Mouse (Mus musculus): ENCODE measurements around the gene Sfxn2.
A peak's percentile ranks its signal among the peaks of the same experiment; 100 is the strongest.

The Sfxn2 gene

GRCm38 (mm10) chr19:46599375-46600256 is 26.5 kb downstream of the Sfxn2 start:
- no peak for DNase-seq (ENCODE audit: low spot score in 2 of 2)

DNA sequence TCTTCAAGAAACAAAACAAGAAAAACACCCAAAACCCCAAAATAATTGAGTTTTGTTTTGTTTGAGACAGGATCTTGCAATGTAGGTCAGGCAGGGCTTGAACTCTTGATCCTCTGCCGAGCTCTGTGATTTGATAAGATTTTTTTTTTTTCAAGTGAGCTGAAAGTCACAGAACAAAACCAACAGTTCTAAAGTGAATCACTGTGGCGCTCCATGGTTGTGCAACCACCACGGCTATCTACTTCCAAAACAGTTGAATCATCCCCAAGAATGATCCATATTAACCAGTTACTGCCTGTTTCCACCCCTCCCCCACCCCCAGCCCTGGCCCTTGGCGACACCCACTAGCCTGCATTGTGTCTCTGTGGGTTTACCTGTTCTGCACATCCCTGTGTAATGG is 27.2 kb downstream of the Sfxn2 start:
- no peak for DNase-seq (ENCODE audit: low spot score in 2 of 2)

- peak in 1 of 2 experiments; percentile 19 for DNase-seq (ENCODE audit: low spot score in 2 of 2)
Observed at GRCm38 (mm10) chr19:46601491-46601890, 28.3 kb downstream of the Sfxn2 start.

DNA sequence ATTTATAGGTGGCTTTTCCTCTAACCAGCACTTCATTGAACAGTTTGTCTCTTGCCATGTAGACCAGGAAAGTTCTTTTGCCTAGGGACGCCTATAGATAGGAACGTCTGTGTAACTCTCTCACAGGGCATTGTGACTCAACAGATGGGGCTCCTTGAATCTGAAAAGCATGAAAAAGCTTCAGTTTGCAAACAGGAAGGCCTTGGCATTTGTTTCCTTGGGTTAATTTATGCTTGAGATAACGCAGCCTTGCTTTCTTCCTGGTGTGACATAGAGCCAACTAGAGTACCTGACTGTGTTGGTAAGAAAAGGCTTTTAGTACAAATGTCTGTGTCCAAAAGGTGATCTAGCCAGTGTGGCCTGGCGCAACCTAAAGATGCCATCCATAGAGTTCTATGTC is 29.2 kb downstream of the Sfxn2 start:
- DNase-seq (ENCODE audit: low spot score in 2 of 2) = no peak

DNA sequence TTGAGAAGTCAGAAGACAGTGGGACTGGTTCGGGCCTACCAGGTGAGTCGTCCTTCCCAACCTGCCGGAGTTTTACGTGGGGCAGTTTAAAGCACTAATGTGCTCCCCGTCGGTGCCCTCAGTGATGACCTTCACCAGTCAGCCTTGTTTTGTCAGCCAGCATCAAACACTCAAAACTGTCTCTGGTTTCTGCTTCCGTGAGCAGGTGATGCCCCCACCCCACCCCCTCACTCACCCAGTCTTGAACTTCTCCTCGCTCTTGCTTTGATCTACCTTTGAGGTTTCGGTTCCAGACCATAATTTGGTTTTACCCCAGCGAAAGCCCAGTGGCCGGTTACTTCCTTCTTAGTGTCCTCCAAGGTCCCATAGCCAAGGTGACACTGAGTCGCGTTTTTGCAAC is 33.6 kb downstream of the Sfxn2 start:
- peak; percentile 48 to 50 for DNase-seq (ENCODE audit: low spot score in 2 of 2)

DNA sequence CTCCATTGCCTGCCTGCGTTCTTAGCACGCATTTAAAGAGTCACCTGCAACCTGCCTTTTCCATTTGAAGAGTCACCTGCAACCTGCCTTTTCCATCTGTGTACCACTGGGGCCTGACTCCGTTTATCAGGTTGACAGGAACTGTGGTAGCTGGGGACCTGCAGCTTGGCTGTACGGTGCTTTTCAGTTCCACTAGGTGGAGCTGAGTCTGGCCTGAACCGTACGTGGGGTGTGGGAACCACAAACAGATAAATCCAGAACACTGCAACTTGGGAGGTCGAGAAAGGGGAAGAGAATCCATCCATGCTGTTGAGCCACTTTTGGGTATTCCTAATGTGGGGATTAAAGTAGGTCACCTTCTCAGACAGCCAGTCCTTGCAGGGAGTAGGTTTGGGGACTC is 34.3 kb downstream of the Sfxn2 start:
- peak; percentile 34 to 43 for DNase-seq (ENCODE audit: low spot score in 2 of 2)

DNA sequence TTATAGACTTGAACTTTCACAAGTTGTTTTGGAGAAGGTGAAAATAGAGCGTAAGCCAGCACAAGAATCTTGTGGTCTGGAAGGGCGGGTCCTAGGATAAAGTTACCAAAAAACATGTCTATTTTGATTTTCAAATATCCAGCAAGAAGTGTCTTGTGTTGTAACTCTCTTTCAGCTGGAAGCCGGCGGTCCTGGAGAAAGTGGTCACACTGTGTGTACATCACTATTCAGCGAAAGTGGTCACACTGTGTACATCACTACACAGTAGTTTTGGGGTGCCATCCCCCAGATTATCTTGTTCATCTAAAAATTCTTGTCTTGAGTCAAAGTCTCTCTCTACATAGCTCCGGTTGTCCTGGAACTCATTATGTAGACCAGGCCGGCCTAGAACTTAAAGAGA is 35.0 kb downstream of the Sfxn2 start:
- no peak for DNase-seq (ENCODE audit: low spot score in 2 of 2)

DNA sequence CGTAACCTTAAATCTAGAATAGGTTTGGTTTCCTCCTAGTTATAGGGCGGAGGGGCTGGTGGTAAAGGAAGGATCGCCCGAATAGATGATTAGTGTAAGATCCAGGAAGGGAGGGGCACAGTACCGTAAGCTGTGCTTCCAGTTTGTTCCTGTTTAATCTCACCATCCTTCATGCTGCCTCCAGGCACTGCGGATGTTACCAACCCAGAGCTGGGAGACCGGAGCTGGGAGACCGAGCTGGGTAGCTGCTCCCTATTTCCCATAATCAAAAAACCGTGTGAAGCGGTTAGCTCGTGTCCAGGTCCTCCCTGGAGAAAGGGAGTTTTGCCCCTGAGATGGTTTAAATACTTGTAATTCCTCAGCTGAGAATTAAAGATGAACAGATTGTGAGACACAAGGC is 43.2 kb downstream of the Sfxn2 start:
- no peak for DNase-seq (ENCODE audit: low spot score in 2 of 2)

- peak; percentile 47 to 53 for DNase-seq (ENCODE audit: low spot score in 2 of 2)
Observed at GRCm38 (mm10) chr19:46617361-46617760, 44.2 kb downstream of the Sfxn2 start.

- DNase-seq (ENCODE audit: low spot score in 2 of 2) = no peak
Observed at GRCm38 (mm10) chr19:46618322-46618721, 45.2 kb downstream of the Sfxn2 start.

DNA sequence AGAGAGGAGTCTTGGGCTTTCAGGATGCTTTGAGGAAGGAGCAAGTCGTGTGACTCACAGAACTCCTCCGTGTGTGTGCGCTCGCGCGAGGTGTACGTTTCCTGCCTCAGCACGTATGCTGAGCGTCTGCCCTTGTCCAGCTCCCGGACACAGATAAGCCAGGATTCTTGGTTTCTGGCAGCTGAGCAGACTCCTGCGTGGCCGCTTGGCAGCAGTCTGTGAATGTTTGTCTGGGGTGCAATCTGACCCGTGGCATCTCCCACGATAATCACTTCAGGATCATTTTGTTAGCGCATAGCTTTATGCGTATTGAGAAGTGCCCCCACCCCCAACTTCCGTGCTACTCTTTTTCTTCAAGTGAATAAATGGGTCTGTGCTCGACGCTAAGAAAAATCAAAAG is 45.8 kb downstream of the Sfxn2 start:
- DNase-seq (ENCODE audit: low spot score in 2 of 2) = no peak

DNA sequence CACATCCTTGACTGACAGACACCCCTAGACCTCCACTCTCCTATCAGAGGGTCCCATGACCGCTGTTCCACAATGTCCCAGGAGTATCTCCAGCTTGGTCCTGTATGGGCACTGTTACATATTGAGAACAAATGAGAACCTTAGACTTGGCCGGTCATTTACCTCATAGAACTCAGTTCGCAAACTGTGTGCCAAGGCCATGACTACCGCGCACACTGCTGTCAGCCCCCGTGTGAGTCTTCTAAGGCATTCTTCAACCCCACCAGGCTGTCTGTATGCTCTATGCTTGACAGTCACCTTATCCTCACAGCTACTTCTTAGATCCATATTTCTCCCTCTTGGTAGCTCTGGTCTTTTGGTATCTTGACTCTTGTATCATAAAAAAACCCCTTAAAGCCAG is 46.4 kb downstream of the Sfxn2 start:
- DNase-seq (ENCODE audit: low spot score in 2 of 2) = no peak

- peak; percentile 70 to 82 for DNase-seq (ENCODE audit: low spot score in 2 of 2)
Observed at GRCm38 (mm10) chr19:46620016-46620808, 47.0 kb downstream of the Sfxn2 start.

DNA sequence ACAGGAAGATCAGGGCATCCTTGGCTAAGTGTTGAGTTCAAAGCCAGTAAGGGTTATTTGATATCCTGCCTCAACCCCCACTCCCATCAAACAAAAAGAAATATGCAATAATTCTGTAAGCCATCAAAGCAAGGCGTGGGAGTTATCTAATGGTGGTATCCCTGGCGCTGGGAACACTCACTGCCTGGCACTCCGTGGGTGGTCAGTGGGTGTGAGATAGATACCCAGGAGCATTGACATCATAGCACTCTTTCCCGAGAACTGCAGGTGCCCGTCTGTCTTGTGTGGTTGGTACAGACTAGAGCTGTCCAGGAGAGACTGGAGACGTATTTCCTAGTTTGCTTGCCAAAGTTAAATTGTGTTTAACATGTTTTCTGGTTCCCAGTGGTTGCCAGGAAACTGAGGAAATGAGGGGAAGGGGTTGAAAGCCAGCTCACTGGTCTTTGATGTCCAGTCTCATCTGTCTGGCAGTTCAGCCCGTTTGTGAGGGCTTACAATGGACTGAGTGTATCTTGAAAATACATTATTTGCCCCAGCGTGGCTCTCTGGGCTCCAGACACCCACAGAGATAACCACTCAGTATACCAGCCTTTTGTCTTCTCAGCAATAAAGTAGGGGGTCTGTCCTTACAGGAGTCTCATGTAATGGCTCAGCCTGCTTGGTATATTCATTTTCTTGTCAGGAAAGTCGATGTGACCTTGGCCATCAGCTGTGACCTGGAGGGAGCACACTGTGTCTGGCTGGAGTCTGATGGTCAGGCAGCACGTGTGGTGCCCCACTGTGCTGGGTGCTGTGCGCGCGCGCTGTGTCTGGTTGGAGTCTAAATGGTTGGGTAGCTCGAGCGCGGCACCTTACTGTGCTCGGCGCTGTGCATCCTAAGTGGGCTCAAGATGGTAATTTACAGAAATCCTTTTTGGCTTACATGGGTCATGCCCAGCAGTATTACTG is 48.3 kb downstream of the Sfxn2 start:
- no peak for DNase-seq (ENCODE audit: low spot score in 2 of 2)

DNA sequence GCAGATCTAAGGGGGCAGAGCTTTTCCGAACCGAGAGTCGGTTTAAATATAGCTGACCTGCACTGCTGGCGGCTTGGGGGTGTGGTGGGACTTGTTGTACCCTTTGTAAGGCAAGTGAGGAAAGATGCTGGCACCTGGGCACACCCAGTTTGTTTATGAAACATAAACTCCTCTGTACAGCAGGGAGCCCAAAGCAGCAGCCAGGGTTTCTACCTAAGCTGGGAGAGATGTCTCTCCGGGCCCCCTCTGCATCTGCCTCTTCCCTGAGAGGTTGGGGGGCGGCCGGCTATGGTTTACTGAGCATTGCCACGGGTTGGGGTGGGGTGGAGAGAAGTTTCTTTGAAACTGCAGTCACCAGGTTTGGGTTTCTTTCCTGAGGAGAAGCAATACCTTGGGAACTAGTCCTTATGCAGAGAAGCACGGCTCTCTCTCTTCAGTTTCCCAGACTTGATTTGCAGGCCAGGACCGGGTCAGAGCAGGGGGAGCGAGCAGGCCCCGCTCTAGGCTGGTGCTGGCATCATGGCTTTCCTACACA is 49.6 kb downstream of the Sfxn2 start:
- DNase-seq (ENCODE audit: low spot score in 2 of 2) = no peak

- no peak for DNase-seq (ENCODE audit: low spot score in 2 of 2)
Observed at GRCm38 (mm10) chr19:46623194-46623667, 50.1 kb downstream of the Sfxn2 start.

DNA sequence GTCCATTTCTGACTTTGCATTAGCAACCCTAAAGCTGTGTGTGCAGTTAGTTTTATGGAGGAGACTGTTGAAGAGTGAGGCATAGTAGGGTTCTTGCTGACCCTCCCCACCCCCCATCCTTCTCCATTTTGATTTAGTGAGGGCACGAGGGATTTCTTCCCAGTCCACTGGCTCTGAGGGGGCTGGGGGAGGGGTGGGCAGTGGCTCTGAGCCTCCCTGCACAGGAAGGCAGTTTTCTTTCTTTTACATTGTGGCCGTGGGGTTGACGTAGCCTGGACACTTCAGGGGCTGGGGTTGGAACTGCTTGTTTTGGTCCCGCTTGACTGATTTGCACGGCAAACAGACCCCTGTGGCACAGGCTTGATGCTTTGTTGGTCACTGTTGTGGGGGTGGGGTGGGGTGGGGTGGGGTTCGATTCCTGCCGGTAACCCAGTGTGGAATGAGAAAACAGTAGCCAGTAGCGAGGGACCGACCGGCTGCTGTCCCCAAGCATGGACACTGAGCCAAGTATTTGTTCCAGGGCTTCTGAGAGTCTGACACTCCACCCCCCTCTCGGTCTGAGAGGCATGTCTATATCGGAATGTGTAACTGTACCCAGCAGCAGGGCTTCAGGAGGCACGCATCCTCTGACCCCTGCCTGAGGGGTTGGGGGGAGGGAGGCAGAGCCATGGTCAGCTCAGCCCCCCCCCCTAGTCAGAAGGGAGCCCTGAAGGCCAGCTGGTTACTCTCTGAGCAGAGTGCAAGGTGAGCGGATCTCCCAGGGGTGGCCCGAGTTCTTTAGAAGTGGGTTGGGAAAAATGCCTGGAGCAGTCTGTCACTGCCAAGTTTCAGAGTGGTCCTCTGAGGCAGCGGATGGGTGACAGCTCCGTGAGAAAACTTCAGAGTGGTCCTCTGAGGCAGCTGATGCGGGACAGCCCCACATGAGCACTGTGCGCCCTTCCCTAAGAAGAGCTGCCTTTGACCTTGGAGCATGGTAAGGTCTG is 50.9 kb downstream of the Sfxn2 start:
- DNase-seq (ENCODE audit: low spot score in 2 of 2) = no peak

- no peak for DNase-seq (ENCODE audit: low spot score in 2 of 2)
Observed at GRCm38 (mm10) chr19:46625015-46625414, 51.9 kb downstream of the Sfxn2 start.

- no peak for DNase-seq (ENCODE audit: low spot score in 2 of 2)
Observed at GRCm38 (mm10) chr19:46625519-46625918, 52.4 kb downstream of the Sfxn2 start.

DNA sequence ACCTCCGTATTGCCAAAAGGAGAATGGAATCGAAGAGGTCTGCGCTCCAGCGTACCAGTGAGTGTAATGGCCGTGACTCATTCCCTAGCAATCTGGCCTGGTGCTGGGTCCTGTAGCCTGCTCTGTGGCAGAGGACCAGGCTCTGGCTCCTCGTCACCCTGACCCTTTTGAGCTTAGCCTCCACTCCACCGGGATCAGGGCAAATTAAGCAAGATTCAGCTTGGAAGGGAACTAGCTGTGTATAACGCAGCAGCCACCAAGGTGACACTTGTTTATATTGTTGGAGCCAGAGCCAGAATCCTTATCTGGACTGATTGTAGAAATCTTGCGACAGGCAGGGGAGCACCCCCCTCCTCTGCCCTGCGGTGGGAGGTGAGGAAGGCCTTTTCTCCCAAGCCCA is 55.2 kb downstream of the Sfxn2 start:
- no peak for DNase-seq (ENCODE audit: low spot score in 2 of 2)
